In genomic region chr10:79089000-79089399, GRCm38 (mm10) we compare ENCODE assay signal across 26 mouse cellular contexts. TPM values are rescaled to one million over a fixed set of nuclear protein-coding genes. Genes with fewer than 3 reads are reported as not detected.
DNase-seq lines count a peak whose midpoint lies in the region; TF ChIP-seq lines count a peak whose summit lies in the region.
"Had no signal": no experiment of that assay in that cellular context is flagged by ENCODE, and none has a peak within 500 bp of the region (broad histone marks: within the 10 kb centered on the region; RNA-seq: fewer than 3 reads in every experiment).

No protein-coding gene starts in this region.

- peaks cover 12% of the 10 kb centered on the region; the same call in 1 of the 2 replicates for H3K79me2 ChIP-seq in liver, adult 2 months (ENCODE audit: control insufficient read depth, insufficient read depth, low read length)

- WGBS in liver, adult 2 months: 83% methylated on average over 4 of the region's 4 CpGs

- no peak for TF ChIP-seq POLR2A in liver, adult 2 months (IDR thresholded peaks at IDR 0.05; ENCODE audit: extremely low read depth, insufficient read depth, low read length)
- no peak; the same call in 1 of the 2 replicates for TF ChIP-seq POLR2A in testis, adult 2 months (IDR thresholded peaks at IDR 0.05; ENCODE audit: control insufficient read depth, low read depth, low read length)

- no peaks in the 10 kb centered on the region for H3K27me3 ChIP-seq in liver, adult 2 months (ENCODE audit: control insufficient read depth, insufficient read depth, low read length)
- no peaks in the 10 kb centered on the region for H3K27me3 ChIP-seq in testis, adult 2 months (ENCODE audit: control insufficient read depth, insufficient read depth, low read length)
- H3K27me3 ChIP-seq: embryonic facial prominence, embryonic 13.5 days; heart, embryonic 15.5 days; hindbrain, embryonic 13.5 days had no signal

- no peak overlapping the region for H3K27ac ChIP-seq in liver, adult 2 months (replicated peaks; ENCODE audit: insufficient read depth, low read depth, low read length)
- peak overlapping the region; percentile 65; the same call in 1 of the 2 replicates for H3K27ac ChIP-seq in testis, adult 2 months (ENCODE audit: control insufficient read depth, insufficient read depth, low read depth, low read length)
- H3K27ac ChIP-seq: embryonic facial prominence, embryonic 13.5 days; heart, adult 2 months; heart, embryonic 15.5 days; hindbrain, embryonic 13.5 days had no signal

- peak; percentile 15 for DNase-seq in liver, adult 2 months (ENCODE audit: extremely low read depth, low read depth, low spot score)
- DNase-seq in liver (no peak), adipocyte (ENCODE audit: low spot score) (no peak)
- no peak for DNase-seq in testis, postnatal 14 days (ENCODE audit: low spot score)
- DNase-seq in lung, postnatal 10 days: peak; percentile 25
- DNase-seq in telencephalon, adult 2 months (ENCODE audit: low read depth, low spot score): peak; percentile 33
- no peak for DNase-seq in kidney, postnatal 4 days
- DNase-seq: adrenal gland, adult 8-10 months; cerebellum, adult 18-20 months; cerebellum, adult 9-11 months; cerebellum, postnatal 36 days; gastrocnemius, postnatal 14 days; heart, adult 2 months; heart, postnatal 14 days had no signal

- peaks cover 49% of the 10 kb centered on the region for H3K36me3 ChIP-seq in liver, adult 2 months (ENCODE audit: control insufficient read depth, insufficient read depth, low read length)
- H3K36me3 ChIP-seq in testis, adult 2 months (ENCODE audit: control insufficient read depth, insufficient read depth, low read length): peaks cover 3% of the 10 kb centered on the region

- TF ChIP-seq CTCF in liver, adult 2 months (IDR thresholded peaks at IDR 0.05; ENCODE audit: low read depth, low read length): no peak
- no peak for TF ChIP-seq CTCF in testis, adult 2 months (IDR thresholded peaks at IDR 0.05; ENCODE audit: control insufficient read depth, insufficient read depth, insufficient replicate concordance, low read depth, low read length)

- no peaks in the 10 kb centered on the region for H3K4me1 ChIP-seq in liver, adult 2 months (ENCODE audit: control insufficient read depth, insufficient read depth, low read length)
- H3K4me1 ChIP-seq in testis, adult 2 months (ENCODE audit: control insufficient read depth, insufficient read depth, low read length): no peaks in the 10 kb centered on the region
- H3K4me1 ChIP-seq: embryonic facial prominence, embryonic 13.5 days; heart, embryonic 15.5 days had no signal

- H3K9ac ChIP-seq in liver, adult 2 months (ENCODE audit: low read depth, low read length): no peak overlapping the region
- H3K9ac ChIP-seq: embryonic facial prominence, embryonic 13.5 days; heart, embryonic 15.5 days; hindbrain, embryonic 13.5 days had no signal

- H3K4me3 ChIP-seq in liver, adult 2 months (ENCODE audit: insufficient read depth, low read depth, low read length): no peak overlapping the region
- H3K4me3 ChIP-seq in testis, adult 2 months (ENCODE audit: control insufficient read depth, low read depth, low read length): no peak overlapping the region
- H3K4me3 ChIP-seq: embryonic facial prominence, embryonic 13.5 days; heart, adult 2 months; heart, embryonic 15.5 days; hindbrain, embryonic 13.5 days had no signal

RNA-seq across cellular contexts. Expression of gene 2610008E11Rik, which starts 8.4 kb away (rescaled TPM):
- total RNA-seq in liver, adult 2 months (2014; rRNA removed): 12.1 and 13.8 TPM in 2 replicates
- 0.67 and 0.75 TPM in 2 replicates for polyA plus RNA-seq in liver, adult 2 months (2012; rRNA removed)
- 0.64 and 0.86 TPM in 2 replicates for polyA plus RNA-seq in testis, adult 2 months (2012; rRNA removed)

RNA-seq across cellular contexts. Expression of gene Vmn2r80, which starts 59.6 kb away (rescaled TPM):
- not detected in 2 replicates for total RNA-seq in liver, adult 2 months (2014; rRNA removed)
- polyA plus RNA-seq in liver, adult 2 months (2012; rRNA removed): not detected in 2 replicates
- polyA plus RNA-seq in testis, adult 2 months (2012; rRNA removed): not detected in 2 replicates
- total RNA-seq: adrenal gland, adult 8-10 months; adrenal gland, postnatal 4 days; ES-E14; gastrocnemius, adult 18-20 months; gastrocnemius, postnatal 14 days; heart, adult 2 months; heart, postnatal 14 days; hematopoietic stem cell, adult 5-6 weeks had no signal
- polyA plus RNA-seq: embryonic facial prominence, embryonic 13.5 days; forebrain, embryonic 14.5 days; frontal cortex, adult 2 months; gonadal fat pad, adult 2 months; heart, adult 2 months; heart, embryonic 11.5 days; heart, embryonic 15.5 days; hindbrain, embryonic 13.5 days had no signal

Comparison
In these comparisons a context has a peak if more than half of its experiments do, and no peak if none do; other contexts are left out.
1. DNase-seq: peak in liver, adult 2 months (single experiment), lung, postnatal 10 days (single experiment) and telencephalon, adult 2 months (single experiment); none in liver (single experiment), testis, postnatal 14 days (single experiment), kidney, postnatal 4 days (0 of 2) and adipocyte (single experiment).